Mouse (Mus musculus) monocyte, adult 5-6 weeks (primary cell): ENCODE results near the gene Ccnl2. TPM values are rescaled to one million over a fixed set of nuclear protein-coding genes. Genes with fewer than 3 reads are reported as not detected.

Experiments
- ATAC-seq: fragments of 153-309, 156-312 bp; replicated peaks from 2 replicates; pipeline ENCODE4 v1.8.0; 2017; ENCODE audit warnings: mild to moderate bottlenecking; ENCODE audit not compliant: low TSS enrichment, insufficient number of reproducible peaks, severe bottlenecking, poor library complexity, low FRiP score
- total RNA-seq: library from RNA; stranded (forward); fragments of 200-1000, 200-491, 200-594 nt; gene quantifications from 3 replicates; pipeline ENCODE4 v1.2.3, GENCODE M21; 2017

Ccnl2 gene
- total RNA-seq, 1 experiment from 2014 or later, result 228 TPM

DNA sequence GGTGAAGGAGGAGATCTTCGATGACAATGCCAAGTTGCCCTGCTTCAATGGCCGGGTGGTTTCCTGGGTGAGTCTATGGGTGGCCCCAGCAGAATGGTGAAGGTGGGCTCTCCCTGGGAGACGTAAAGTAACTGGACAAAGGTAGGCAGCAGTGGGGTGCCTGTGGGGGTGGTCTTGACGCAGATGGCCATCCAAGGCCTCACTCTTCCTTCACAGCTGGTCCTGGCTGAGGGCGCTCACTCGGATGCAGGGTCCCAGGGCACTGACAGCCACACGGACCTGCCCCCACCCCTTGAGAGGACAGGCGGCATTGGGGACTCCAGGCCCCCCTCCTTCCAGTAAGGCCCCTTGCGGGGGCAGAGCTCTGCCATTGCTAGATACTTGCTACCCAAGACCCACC, 41.1 kb downstream of the Ccnl2 start:
- no peak for ATAC-seq

DNA sequence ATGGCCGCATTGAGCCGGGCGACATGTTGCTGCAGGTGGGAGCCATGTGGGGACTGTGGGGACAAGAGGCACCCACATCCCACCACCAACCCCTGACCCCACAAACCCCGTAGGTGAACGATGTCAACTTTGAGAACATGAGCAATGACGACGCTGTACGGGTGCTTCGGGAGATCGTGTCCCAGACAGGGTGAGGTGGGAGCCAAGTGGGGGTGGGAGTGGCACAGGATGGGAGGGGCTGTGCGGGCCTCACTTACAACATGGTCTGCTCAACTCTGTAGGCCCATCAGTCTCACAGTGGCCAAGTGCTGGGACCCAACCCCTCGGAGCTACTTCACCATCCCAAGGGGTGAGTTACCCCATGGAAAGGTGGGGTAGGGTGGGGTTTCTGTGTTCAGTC, 42.7 kb downstream of the Ccnl2 start:
- no peak for ATAC-seq

DNA sequence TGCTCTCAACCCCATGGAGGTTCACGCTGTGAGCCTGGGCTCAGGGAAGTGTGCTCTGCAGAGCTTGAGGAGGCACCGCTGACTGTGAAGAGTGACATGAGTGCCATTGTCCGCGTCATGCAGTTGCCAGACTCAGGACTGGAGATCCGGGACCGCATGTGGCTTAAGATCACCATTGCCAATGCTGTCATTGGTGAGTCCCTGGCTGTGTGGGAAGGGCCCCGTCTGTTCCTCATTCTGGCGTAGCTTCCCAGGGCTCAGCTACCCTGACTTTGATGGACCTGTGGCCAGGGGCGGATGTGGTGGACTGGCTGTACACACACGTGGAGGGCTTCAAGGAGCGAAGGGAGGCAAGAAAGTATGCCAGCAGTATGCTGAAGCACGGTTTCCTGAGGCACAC, 43.8 kb downstream of the Ccnl2 start:
- ATAC-seq, result no peak

DNA sequence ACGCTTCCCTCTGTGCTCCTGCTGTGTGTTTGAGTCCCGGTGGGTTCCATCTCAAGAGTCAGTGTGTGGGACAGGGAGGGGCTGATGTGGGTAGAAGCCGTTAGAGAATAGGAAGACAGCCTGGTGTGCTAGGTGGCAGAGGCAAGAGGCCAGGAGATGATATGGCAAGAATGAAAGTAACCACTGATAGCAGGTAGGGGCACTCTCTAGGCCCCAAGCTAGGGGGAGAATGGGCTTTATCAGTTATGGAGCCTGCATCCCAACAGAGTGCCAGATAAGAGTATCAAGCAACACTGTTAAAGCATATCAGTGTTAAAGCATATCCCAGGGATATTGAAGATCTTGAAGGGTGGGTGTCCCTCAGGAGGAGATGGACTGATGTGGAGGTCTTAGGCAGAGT, 44.6 kb downstream of the Ccnl2 start:
- ATAC-seq, result no peak

GRCm38 (mm10) chr4:155859318-155859717, 47.0 kb downstream of the Ccnl2 start:
- no peak for ATAC-seq

GRCm38 (mm10) chr4:155861787-155862186, 49.5 kb downstream of the Ccnl2 start:
- ATAC-seq, result no peak

DNA sequence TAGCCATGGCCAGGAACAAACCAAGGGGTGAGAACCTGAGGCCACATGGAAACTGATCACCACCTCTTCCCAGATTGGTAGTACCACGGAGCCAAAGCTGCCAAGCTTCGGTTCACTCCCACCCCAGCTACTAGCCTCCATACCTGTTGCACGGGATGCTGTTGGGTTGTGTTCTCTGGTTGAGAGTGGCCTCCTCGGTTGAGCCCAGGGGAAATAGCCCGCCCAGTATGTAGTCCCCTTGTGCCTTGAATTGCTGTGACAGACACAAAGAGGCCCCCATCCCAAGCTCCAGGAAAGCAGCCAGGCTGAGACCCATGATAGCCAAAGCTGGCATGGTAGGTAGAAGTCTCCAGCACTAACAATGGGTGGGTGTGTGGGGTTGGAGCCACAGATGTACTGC, 50.7 kb downstream of the Ccnl2 start, which contains the start of gene Tas1r3:
TSS of gene Tas1r3 (minus strand) at position 362 of the 400 bp plus-strand sequence.
- ATAC-seq, result no peak

GRCm38 (mm10) chr4:155868614-155869298, 56.5 kb downstream of the Ccnl2 start:
- ATAC-seq, result no peak

DNA sequence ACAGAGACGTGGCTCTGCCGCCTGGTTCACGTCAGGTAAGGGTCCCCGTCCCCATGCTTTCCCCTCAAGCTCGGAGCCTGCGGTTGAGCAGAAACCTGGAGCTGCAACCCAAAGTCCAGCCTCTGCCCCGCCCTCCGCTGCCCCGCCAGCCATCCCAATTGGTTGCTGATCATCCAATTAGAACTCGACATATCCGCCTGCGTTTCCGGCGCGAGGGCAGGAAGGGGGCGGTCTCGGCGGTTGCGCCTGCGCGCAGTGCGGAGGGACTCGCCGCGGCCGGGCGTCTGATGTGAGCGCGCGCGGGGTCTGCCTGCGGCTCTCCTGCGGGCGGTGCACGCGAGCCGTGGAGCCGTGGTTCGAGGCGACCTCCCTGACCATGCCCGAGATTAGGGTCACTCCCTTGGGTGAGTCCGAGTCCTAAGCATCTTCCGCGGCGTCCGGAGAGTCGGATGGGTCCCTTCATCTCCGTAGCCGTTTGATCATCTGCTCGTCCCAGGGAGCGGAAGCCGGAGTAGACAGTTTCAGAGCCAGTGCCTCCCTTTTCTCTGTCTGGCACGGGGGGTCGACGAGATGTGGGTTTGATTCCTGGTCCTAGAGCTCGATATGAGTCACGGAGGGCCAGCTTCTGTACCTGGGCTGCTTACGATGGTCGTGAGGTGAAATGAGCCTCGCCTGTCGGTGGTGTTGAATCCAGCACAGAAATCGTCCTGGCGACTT, 57.2 kb downstream of the Ccnl2 start, which contains the start of the genes Cptp and Ints11:
TSS of gene Cptp (minus strand) at position 124 of the 717 bp plus-strand sequence.
TSS of gene Ints11 (plus strand) at position 230 of the 717 bp plus-strand sequence.
- peak; percentile 97 for ATAC-seq

- ATAC-seq, result no peak
Observed at GRCm38 (mm10) chr4:155871404-155871803, 59.1 kb downstream of the Ccnl2 start.

Other genes with a start within 250 kb of the Ccnl2 start
- 6.5 to 13.6 TPM (median 9.2 TPM) in 3 replicates for gene Slc35e2, start 211.1 kb upstream of the Ccnl2 start, total RNA-seq
- gene Cdk11b, start 187.6 kb upstream of the Ccnl2 start, total RNA-seq, result 145 to 205 TPM (median 169 TPM) in 3 replicates
- not detected in 3 replicates for gene Gm10563, start 167.1 kb upstream of the Ccnl2 start, total RNA-seq
- gene Mmp23, start 159.1 kb upstream of the Ccnl2 start, total RNA-seq, result not detected in 3 replicates
- 14.3 to 35.4 TPM (median 16.5 TPM) in 3 replicates for gene Mib2, start 143.3 kb upstream of the Ccnl2 start, total RNA-seq
- gene Fndc10, start 118.1 kb upstream of the Ccnl2 start, total RNA-seq, result 0.21 to 0.68 TPM (median 0.48 TPM) in 3 replicates
- gene Ssu72, start 107.7 kb upstream of the Ccnl2 start, total RNA-seq, result 131 to 171 TPM (median 143 TPM) in 3 replicates
- gene Tmem240, start 77.7 kb upstream of the Ccnl2 start, total RNA-seq, result 0.10 to 0.86 TPM in 2 of 3 replicates, not detected in the other
- gene Atad3a, start 51.4 kb upstream of the Ccnl2 start, total RNA-seq, result 24.8 to 30.3 TPM (median 26.4 TPM) in 3 replicates
- gene Vwa1, start 37.8 kb upstream of the Ccnl2 start, total RNA-seq, result 0.49 to 1.3 TPM in 2 of 3 replicates, not detected in the other
- not detected in 3 replicates for gene Tmem88b, start 26.6 kb upstream of the Ccnl2 start, total RNA-seq
- not detected in 3 replicates for gene Ankrd65, start 22.1 kb upstream of the Ccnl2 start, total RNA-seq
- gene Mrpl20, start 9.6 kb upstream of the Ccnl2 start, total RNA-seq, result 39.1 to 56.7 TPM (median 44.1 TPM) in 3 replicates
- gene Aurkaip1, start 18.8 kb downstream of the Ccnl2 start, total RNA-seq, result 102 to 125 TPM (median 108 TPM) in 3 replicates
- gene Mxra8, start 27.2 kb downstream of the Ccnl2 start, total RNA-seq, result 0.29 to 15.8 TPM (median 2.0 TPM) in 3 replicates
- 18.8 to 30.1 TPM (median 27.0 TPM) in 3 replicates for gene Dvl1, start 34.9 kb downstream of the Ccnl2 start, total RNA-seq
- gene Tas1r3, start 50.9 kb downstream of the Ccnl2 start, total RNA-seq, result 0.29 to 1.6 TPM (median 0.64 TPM) in 3 replicates
- gene Cptp, start 57.0 kb downstream of the Ccnl2 start, total RNA-seq, result 5.7 to 8.4 TPM (median 6.6 TPM) in 3 replicates
- 21.5 to 28.1 TPM (median 24.5 TPM) in 3 replicates for gene Ints11, start 57.1 kb downstream of the Ccnl2 start, total RNA-seq
- 3.8 to 12.8 TPM (median 10.3 TPM) in 3 replicates for gene Pusl1, start 79.3 kb downstream of the Ccnl2 start, total RNA-seq
- 17.2 to 19.3 TPM (median 17.3 TPM) in 3 replicates for gene Acap3, start 79.3 kb downstream of the Ccnl2 start, total RNA-seq
- gene Ube2j2, start 131.3 kb downstream of the Ccnl2 start, total RNA-seq, result 79.0 to 128 TPM (median 101 TPM) in 3 replicates
- 0.85 to 1.4 TPM in 2 of 3 replicates, not detected in the other for gene C1qtnf12, start 149.8 kb downstream of the Ccnl2 start, total RNA-seq
- 2.8 to 3.5 TPM (median 3.1 TPM) in 3 replicates for gene B3galt6, start 180.2 kb downstream of the Ccnl2 start, total RNA-seq
- 300 to 351 TPM (median 344 TPM) in 3 replicates for gene Sdf4, start 180.4 kb downstream of the Ccnl2 start, total RNA-seq
- 1.8 to 6.6 TPM (median 5.3 TPM) in 3 replicates for gene Tnfrsf4, start 201.4 kb downstream of the Ccnl2 start, total RNA-seq
- 29.2 to 74.7 TPM (median 38.4 TPM) in 3 replicates for gene Tnfrsf18, start 213.7 kb downstream of the Ccnl2 start, total RNA-seq
- gene Ttll10, start 246.9 kb downstream of the Ccnl2 start, total RNA-seq, result not detected in 3 replicates